Mouse (Mus musculus): ENCODE data around the gene Uba6.

DNA sequence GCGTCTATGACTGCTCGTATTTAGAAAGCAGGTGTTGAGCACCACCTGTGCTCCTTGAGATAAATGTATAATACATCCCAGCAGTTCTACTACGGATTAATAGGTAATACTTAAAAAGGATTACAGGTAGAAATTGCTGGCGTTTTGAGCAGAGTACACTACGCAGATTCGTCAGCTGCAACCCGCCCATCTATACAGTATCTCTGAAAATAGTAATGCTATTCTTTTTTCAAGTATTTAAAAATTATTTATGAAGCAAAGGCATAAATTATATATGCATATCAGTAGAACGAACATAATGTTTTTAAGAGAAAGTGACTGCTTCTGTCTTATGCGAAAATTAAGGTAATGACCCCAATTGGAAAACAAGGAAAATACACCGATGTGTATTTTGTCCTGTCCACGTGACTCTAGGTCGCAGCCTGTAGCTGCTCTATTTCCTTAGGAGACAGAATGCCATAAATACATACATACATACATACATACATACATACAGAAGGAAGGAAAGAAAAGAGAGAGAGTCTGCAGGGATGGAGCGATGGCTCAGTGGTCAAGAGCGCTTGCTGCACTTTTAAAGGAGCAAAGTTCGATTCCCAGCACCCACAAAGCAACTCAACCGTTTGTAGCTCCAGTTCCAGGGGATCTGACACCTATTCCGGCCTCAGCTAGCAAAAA, 106.6 kb downstream of the Uba6 start:
- TF ChIP-seq CTCF (IDR thresholded peaks at IDR 0.05; ENCODE audit: control insufficient read depth, insufficient read depth, insufficient read length) (no peak), USF1 (IDR thresholded peaks at IDR 0.05; ENCODE audit: low read depth) (peak; percentile 87), MAX (IDR thresholded peaks at IDR 0.05) (no peak), MYOG (IDR thresholded peaks at IDR 0.05; ENCODE audit: control insufficient read depth, extremely low read depth, insufficient read length) (no peak), CEBPB (IDR thresholded peaks at IDR 0.05; ENCODE audit: low read depth) (no peak), MYOD1 (IDR thresholded peaks at IDR 0.05; ENCODE audit: control insufficient read depth, insufficient read length, low read depth) (no peak)
